Mouse (Mus musculus): ENCODE results near the gene H2-Aa. TPM values are rescaled to one million over a fixed set of nuclear protein-coding genes. Genes with fewer than 3 reads are reported as not detected.
"Not testable (repeated sequence)": the region's sequence is repeated elsewhere in the genome, so short reads cannot be mapped to it uniquely, and the experiment has no call there.

The H2-Aa gene
- polyA plus RNA-seq, 1 experiment, result 3.1 TPM

GRCm38 (mm10) chr17:34314286-34314685 is 26.7 kb upstream of the H2-Aa start:
- no peak for DNase-seq
- Histone ChIP-seq H3K4me3 (replicated peaks; ENCODE audit: insufficient read depth, low read depth, low read length) (no peak overlapping the region), H3K27me3 (ENCODE audit: control insufficient read depth, insufficient read depth, low read length) (no peaks in the 10 kb centered on the region), H3K4me1 (ENCODE audit: control insufficient read depth, insufficient read depth, low read length) (no peaks in the 10 kb centered on the region), H3K27ac (ENCODE audit: insufficient read depth, low read length) (no peak overlapping the region)
- WGBS, result 57% methylated on average over 9 of the region's 9 CpGs
- no peak for TF ChIP-seq POLR2A (IDR thresholded peaks at IDR 0.05; ENCODE audit: borderline replicate concordance, insufficient read depth, low read length)
- no peak for TF ChIP-seq CTCF (IDR thresholded peaks at IDR 0.05; ENCODE audit: borderline replicate concordance, insufficient read depth, low read depth, low read length)

- Histone ChIP-seq H3K4me3 (replicated peaks; ENCODE audit: insufficient read depth, low read depth, low read length) (no peak overlapping the region), H3K27ac (ENCODE audit: insufficient read depth, low read length) (no peak overlapping the region)
- WGBS, result 31% methylated on average over 3 of the region's 3 CpGs
Measured at GRCm38 (mm10) chr17:34313393-34313792, 25.8 kb upstream of the H2-Aa start.

DNA sequence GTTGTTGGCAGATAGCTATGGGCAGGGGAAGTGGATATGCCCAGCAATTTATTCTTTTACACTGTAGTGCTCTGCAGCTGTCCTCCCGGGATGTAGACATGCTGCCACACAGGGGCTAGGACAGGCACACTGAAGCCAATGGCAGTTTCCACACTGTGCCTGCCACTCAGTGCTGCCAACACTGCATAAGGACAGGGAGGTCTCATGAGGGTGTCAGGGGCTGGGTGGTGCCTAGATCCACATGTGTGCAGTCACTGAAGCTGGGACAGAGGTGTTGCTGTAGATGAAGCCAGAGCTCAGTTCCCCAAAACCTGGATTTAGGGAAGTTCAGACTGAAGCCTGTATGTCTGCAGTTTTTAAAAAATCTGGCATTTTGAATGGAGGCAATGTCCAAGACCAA is 24.6 kb upstream of the H2-Aa start:
- no peak for DNase-seq
- WGBS, result 41% methylated on average over 1 of the region's 1 CpGs
- H3K4me1 ChIP-seq (ENCODE audit: control insufficient read depth, insufficient read depth, low read length), result no peaks in the 10 kb centered on the region
- no peak overlapping the region for H3K4me3 ChIP-seq (replicated peaks; ENCODE audit: insufficient read depth, low read depth, low read length)
- H3K27ac ChIP-seq (ENCODE audit: insufficient read depth, low read length), result no peak overlapping the region
- no peaks in the 10 kb centered on the region for H3K27me3 ChIP-seq (ENCODE audit: control insufficient read depth, insufficient read depth, low read length)
- TF ChIP-seq CTCF (IDR thresholded peaks at IDR 0.05; ENCODE audit: borderline replicate concordance, insufficient read depth, low read depth, low read length) (no peak), POLR2A (IDR thresholded peaks at IDR 0.05; ENCODE audit: borderline replicate concordance, insufficient read depth, low read length) (no peak)

More at GRCm38 (mm10) chr17:34313393-34313792, 25.8 kb upstream of the H2-Aa start:
- Histone ChIP-seq H3K27me3 (ENCODE audit: control insufficient read depth, insufficient read depth, low read length) (no peaks in the 10 kb centered on the region), H3K4me1 (ENCODE audit: control insufficient read depth, insufficient read depth, low read length) (no peaks in the 10 kb centered on the region)
- peak; percentile 87 for TF ChIP-seq CTCF (IDR thresholded peaks at IDR 0.05; ENCODE audit: borderline replicate concordance, insufficient read depth, low read depth, low read length)
- no peak for TF ChIP-seq POLR2A (IDR thresholded peaks at IDR 0.05; ENCODE audit: borderline replicate concordance, insufficient read depth, low read length)
- DNase-seq, result peak; percentile 47 to 63

DNA sequence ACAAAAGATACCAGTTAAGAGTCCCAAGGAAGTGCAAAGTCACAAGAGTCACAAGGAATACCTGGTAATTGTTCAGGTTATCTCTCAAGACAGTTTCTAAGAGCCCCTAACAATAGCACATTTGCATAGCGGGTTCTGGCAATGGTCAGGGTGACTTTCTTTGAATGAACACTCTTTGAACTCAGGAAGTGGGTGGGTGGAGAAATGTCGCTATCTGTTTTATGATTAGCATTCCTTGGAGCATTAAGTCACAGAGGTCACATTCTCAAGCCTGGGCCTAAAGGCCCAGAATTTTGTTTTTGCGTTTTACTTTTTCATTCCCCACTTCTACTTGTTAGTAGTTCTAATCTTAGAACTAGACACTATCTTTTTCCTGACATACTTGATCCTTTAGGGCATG is 22.9 kb upstream of the H2-Aa start:
- not testable (repeated sequence) for H3K4me3 ChIP-seq (replicated peaks; ENCODE audit: insufficient read depth, low read depth, low read length); DNase-seq; H3K27ac ChIP-seq (ENCODE audit: insufficient read depth, low read length); H3K4me1 ChIP-seq (ENCODE audit: control insufficient read depth, insufficient read depth, low read length); H3K27me3 ChIP-seq (ENCODE audit: control insufficient read depth, insufficient read depth, low read length)
- 92% methylated on average over 3 of the region's 3 CpGs for WGBS

DNA sequence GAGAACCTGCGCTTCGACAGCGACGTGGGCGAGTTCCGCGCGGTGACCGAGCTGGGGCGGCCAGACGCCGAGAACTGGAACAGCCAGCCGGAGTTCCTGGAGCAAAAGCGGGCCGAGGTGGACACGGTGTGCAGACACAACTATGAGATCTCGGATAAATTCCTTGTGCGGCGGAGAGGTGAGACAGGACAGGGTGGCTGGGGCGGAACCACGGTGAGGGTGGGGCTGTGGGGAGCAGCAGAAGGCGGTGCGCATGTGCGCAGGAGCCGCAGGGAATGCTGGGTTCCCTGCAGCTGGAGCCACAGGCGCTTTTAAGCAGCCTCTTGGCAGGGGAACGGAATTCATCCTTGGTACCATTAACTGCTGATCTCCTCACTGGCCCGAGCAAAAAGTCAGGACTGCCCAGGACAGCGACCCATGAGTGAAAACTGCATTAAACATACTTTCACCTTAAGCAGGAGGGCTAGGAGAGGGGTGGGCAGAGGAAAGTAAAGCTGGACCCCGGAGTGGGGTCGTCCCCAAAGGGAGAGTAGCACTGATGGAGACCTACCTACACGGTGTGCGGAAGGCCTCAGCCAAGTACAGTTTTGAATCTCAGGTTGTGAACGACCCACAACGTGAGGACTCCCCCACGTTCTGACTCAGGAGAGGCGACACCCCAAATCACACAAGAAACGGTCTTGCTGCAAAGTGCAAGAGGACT is 22.2 kb upstream of the H2-Aa start:
- no peak overlapping the region for H3K27ac ChIP-seq (ENCODE audit: insufficient read depth, low read length)
- peak overlapping the region; percentile 80 for H3K4me3 ChIP-seq (replicated peaks; ENCODE audit: insufficient read depth, low read depth, low read length)
- peak; percentile 63 to 67 for DNase-seq
- H3K27me3 ChIP-seq (ENCODE audit: control insufficient read depth, insufficient read depth, low read length), result no peaks in the 10 kb centered on the region
- no peaks in the 10 kb centered on the region for H3K4me1 ChIP-seq (ENCODE audit: control insufficient read depth, insufficient read depth, low read length)
- TF ChIP-seq CTCF (IDR thresholded peaks at IDR 0.05; ENCODE audit: borderline replicate concordance, insufficient read depth, low read depth, low read length) (no peak), POLR2A (IDR thresholded peaks at IDR 0.05; ENCODE audit: borderline replicate concordance, insufficient read depth, low read length) (peak; percentile 79; the same call in 1 of the 2 replicates)
- 24% methylated on average over 38 of the region's 38 CpGs for WGBS

GRCm38 (mm10) chr17:34309225-34309624 is 21.6 kb upstream of the H2-Aa start:
- WGBS, result 23% methylated on average over 10 of the region's 10 CpGs
- no peak for DNase-seq
- H3K27ac ChIP-seq (ENCODE audit: insufficient read depth, low read length), result no peak overlapping the region

DNA sequence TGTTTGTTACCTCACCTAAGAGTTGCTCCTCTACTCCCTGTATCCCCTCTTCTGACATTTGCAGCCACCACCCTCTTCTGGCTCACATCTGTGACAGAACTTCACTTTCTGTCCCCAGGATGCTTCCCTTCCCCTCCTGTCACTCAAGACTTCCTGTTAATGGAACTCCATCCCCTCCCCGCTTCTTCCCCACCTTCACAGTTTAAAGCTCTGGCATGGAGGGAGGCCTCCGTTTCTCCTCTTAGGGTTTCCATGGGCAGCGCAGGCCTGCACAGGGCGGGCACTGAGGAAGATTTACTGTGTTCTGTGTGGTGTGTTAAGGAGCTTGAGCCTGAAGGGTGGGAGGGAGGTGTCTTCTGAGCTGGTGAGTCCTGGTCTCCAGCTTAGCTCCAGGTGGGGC is 20.5 kb upstream of the H2-Aa start:
- Histone ChIP-seq H3K27me3 (ENCODE audit: control insufficient read depth, insufficient read depth, low read length) (no peaks in the 10 kb centered on the region), H3K27ac (ENCODE audit: insufficient read depth, low read length) (no peak overlapping the region), H3K4me3 (replicated peaks; ENCODE audit: insufficient read depth, low read depth, low read length) (no peak overlapping the region), H3K4me1 (ENCODE audit: control insufficient read depth, insufficient read depth, low read length) (no peaks in the 10 kb centered on the region)
- WGBS, result 81% methylated on average over 4 of the region's 4 CpGs
- no peak for DNase-seq
- no peak for TF ChIP-seq POLR2A (IDR thresholded peaks at IDR 0.05; ENCODE audit: borderline replicate concordance, insufficient read depth, low read length)
- TF ChIP-seq CTCF (IDR thresholded peaks at IDR 0.05; ENCODE audit: borderline replicate concordance, insufficient read depth, low read depth, low read length), result no peak

More at GRCm38 (mm10) chr17:34309225-34309624, 21.6 kb upstream of the H2-Aa start:
- Histone ChIP-seq H3K4me1 (ENCODE audit: control insufficient read depth, insufficient read depth, low read length) (no peaks in the 10 kb centered on the region), H3K4me3 (replicated peaks; ENCODE audit: insufficient read depth, low read depth, low read length) (peak overlapping the region; percentile 80), H3K27me3 (ENCODE audit: control insufficient read depth, insufficient read depth, low read length) (no peaks in the 10 kb centered on the region)
- TF ChIP-seq CTCF (IDR thresholded peaks at IDR 0.05; ENCODE audit: borderline replicate concordance, insufficient read depth, low read depth, low read length), result no peak
- no peak for TF ChIP-seq POLR2A (IDR thresholded peaks at IDR 0.05; ENCODE audit: borderline replicate concordance, insufficient read depth, low read length)

GRCm38 (mm10) chr17:34307216-34307615 is 19.6 kb upstream of the H2-Aa start:
- no peak for TF ChIP-seq POLR2A (IDR thresholded peaks at IDR 0.05; ENCODE audit: borderline replicate concordance, insufficient read depth, low read length)
- no peak for TF ChIP-seq CTCF (IDR thresholded peaks at IDR 0.05; ENCODE audit: borderline replicate concordance, insufficient read depth, low read depth, low read length)
- DNase-seq, result no peak
- H3K4me3 ChIP-seq (replicated peaks; ENCODE audit: insufficient read depth, low read depth, low read length), result no peak overlapping the region

More at GRCm38 (mm10) chr17:34307216-34307615, 19.6 kb upstream of the H2-Aa start:
- Histone ChIP-seq H3K4me1 (ENCODE audit: control insufficient read depth, insufficient read depth, low read length) (no peaks in the 10 kb centered on the region), H3K27ac (ENCODE audit: insufficient read depth, low read length) (no peak overlapping the region), H3K27me3 (ENCODE audit: control insufficient read depth, insufficient read depth, low read length) (no peaks in the 10 kb centered on the region)

All from cerebellum, adult 2 months (tissue).